Mouse (Mus musculus) hindlimb bud, embryonic 11.5 days (tissue): ENCODE data around the gene Anks1.
"Not testable (repeated sequence)": the region's sequence is repeated elsewhere in the genome, so short reads cannot be mapped to it uniquely, and the experiment has no call there.

ENCODE experiments used
- DNase-seq: peaks from one replicate; pipeline ENCODE4 v3.0.0-alpha.2; 2012; ENCODE audit warnings: low read depth, low spot score; ENCODE audit errors: extremely low spot score

The Anks1 gene

GRCm38 (mm10) chr17:27930291-27930690, 21.2 kb downstream of the Anks1 start:
- no peak for DNase-seq

- DNase-seq: no peak
Observed at GRCm38 (mm10) chr17:27931826-27932225, 22.7 kb downstream of the Anks1 start.

- no peak for DNase-seq
Observed at GRCm38 (mm10) chr17:27934136-27934910, 25.2 kb downstream of the Anks1 start.

GRCm38 (mm10) chr17:27935091-27935490, 26.0 kb downstream of the Anks1 start:
- DNase-seq: no peak

- DNase-seq: no peak
Observed at GRCm38 (mm10) chr17:27937054-27937615, 28.0 kb downstream of the Anks1 start.

- DNase-seq: no peak
Observed at GRCm38 (mm10) chr17:27938121-27938754, 29.1 kb downstream of the Anks1 start.

- DNase-seq: no peak
Observed at GRCm38 (mm10) chr17:27939028-27939427, 29.9 kb downstream of the Anks1 start.

GRCm38 (mm10) chr17:27940352-27940751, 31.2 kb downstream of the Anks1 start:
- DNase-seq: no peak

- DNase-seq: no peak
Observed at GRCm38 (mm10) chr17:27941178-27941577, 32.1 kb downstream of the Anks1 start.

- DNase-seq: no peak
Observed at GRCm38 (mm10) chr17:27941698-27942097, 32.6 kb downstream of the Anks1 start.

- no peak for DNase-seq
Observed at GRCm38 (mm10) chr17:27942131-27942530, 33.0 kb downstream of the Anks1 start.

- no peak for DNase-seq
Observed at GRCm38 (mm10) chr17:27945546-27946216, 36.6 kb downstream of the Anks1 start.

- DNase-seq: no peak
Observed at GRCm38 (mm10) chr17:27946371-27946770, 37.3 kb downstream of the Anks1 start.

GRCm38 (mm10) chr17:27947155-27947554, 38.0 kb downstream of the Anks1 start:
- no peak for DNase-seq

- DNase-seq: no peak
Observed at GRCm38 (mm10) chr17:27953136-27953535, 44.0 kb downstream of the Anks1 start.

GRCm38 (mm10) chr17:27954629-27955402, 45.7 kb downstream of the Anks1 start:
- DNase-seq: no peak

GRCm38 (mm10) chr17:27957649-27958048, 48.5 kb downstream of the Anks1 start:
- no peak for DNase-seq

- DNase-seq: peak; percentile 68
Observed at GRCm38 (mm10) chr17:27960128-27961111, 51.3 kb downstream of the Anks1 start.

GRCm38 (mm10) chr17:27963120-27963519, 54.0 kb downstream of the Anks1 start:
- DNase-seq: not testable (repeated sequence)

- no peak for DNase-seq
Observed at GRCm38 (mm10) chr17:27964607-27965006, 55.5 kb downstream of the Anks1 start.
